Mouse (Mus musculus) midbrain, embryonic 11.5 days (tissue): ENCODE measurements around the gene 1110065P20Rik. TPM values are rescaled to one million over a fixed set of nuclear protein-coding genes. Genes with fewer than 3 reads are reported as not detected.
A peak's percentile ranks its signal among the peaks of the same experiment; 100 is the strongest.

Source experiments
- ATAC-seq: fragments of 200-750 bp; cut with Nextera tagmentation; 2 replicates; pipeline ENCODE4 v1.8.0; 2017; ENCODE audit warnings: moderate TSS enrichment, moderate library complexity; ENCODE audit not compliant: low FRiP score
- DNase-seq: peaks from one replicate; pipeline ENCODE4 v3.0.0; 2015; ENCODE audit warnings: low spot score; ENCODE audit errors: missing footprints
- H3K27ac ChIP-seq: fragments of 300-500 bp; sonication (generic); 2 replicates; pipeline ENCODE4 v1.5.1; 2014; ENCODE audit warnings: low read depth, low read length
- H3K27me3 ChIP-seq: fragments of 300-500 bp; sonication (generic); 2 replicates; pipeline ENCODE4 v1.6.1; 2014; ENCODE audit warnings: mild to moderate bottlenecking, low read length, moderate library complexity, mixed read lengths; ENCODE audit not compliant: control insufficient read depth, insufficient read depth
- H3K36me3 ChIP-seq: fragments of 300-500 bp; sonication (generic); 2 replicates; pipeline ENCODE4 v1.6.1; 2014; ENCODE audit warnings: mild to moderate bottlenecking, low read length, moderate library complexity, mixed read lengths; ENCODE audit not compliant: control insufficient read depth, insufficient read depth
- H3K4me1 ChIP-seq: fragments of 300-500 bp; sonication (generic); 2 replicates; pipeline ENCODE4 v1.6.1; 2014; ENCODE audit warnings: low read length; ENCODE audit not compliant: control insufficient read depth, insufficient read depth
- H3K4me2 ChIP-seq: fragments of 300-500 bp; sonication (generic); 2 replicates; pipeline ENCODE4 v1.6.1; 2014; ENCODE audit warnings: mild to moderate bottlenecking, moderate library complexity
- H3K4me3 ChIP-seq: fragments of 300-500 bp; sonication (generic); 2 replicates; pipeline ENCODE4 v1.5.1; 2014; ENCODE audit warnings: low read depth, low read length
- H3K9ac ChIP-seq: fragments of 300-500 bp; sonication (generic); 2 replicates; pipeline ENCODE4 v1.6.1; 2014; ENCODE audit warnings: low read length
- H3K9me3 ChIP-seq: fragments of 300-500 bp; sonication (generic); 2 replicates; pipeline ENCODE4 v1.6.1; 2016; ENCODE audit warnings: low read length; ENCODE audit not compliant: control insufficient read depth
- WGBS: fragments of 180-500 bp; shearing (Covaris S2); extraction: QIAGEN DNeasy Blood & Tissue Kit; methylation state at CpG from one replicate; pipeline ENCODE4 v1.1.7; 2014; 5-methylcytosine and 5-hydroxymethylcytosine counted together
- polyA plus RNA-seq: library from polyadenylated mRNA; unstranded; fragments of >200 nt; fragmentation: Nextera tagmentation; extraction: Ambion mirVana; gene quantifications from 2 replicates; pipeline ENCODE4 v1.2.1, GENCODE M21; 2014

Gene 1110065P20Rik
- polyA plus RNA-seq, 1 experiment from 2014 or later, result 60.0 TPM

GRCm38 (mm10) chr4:124808511-124808910 is 42.5 kb downstream of the 1110065P20Rik start:
- peaks cover 6% of the 10 kb centered on the region for H3K4me1 ChIP-seq
- DNase-seq, result no peak
- WGBS, result 93% methylated on average over 5 of the region's 5 CpGs
- H3K27ac ChIP-seq, result no peak overlapping the region
- H3K9me3 ChIP-seq, result no peaks in the 10 kb centered on the region
- H3K4me3 ChIP-seq, result no peak overlapping the region
- no peak for ATAC-seq
- no peak overlapping the region for H3K4me2 ChIP-seq
- H3K9ac ChIP-seq, result no peak overlapping the region
- no peaks in the 10 kb centered on the region for H3K27me3 ChIP-seq
- H3K36me3 ChIP-seq, result peaks cover 3% of the 10 kb centered on the region; the same call in 1 of the 2 replicates

DNA sequence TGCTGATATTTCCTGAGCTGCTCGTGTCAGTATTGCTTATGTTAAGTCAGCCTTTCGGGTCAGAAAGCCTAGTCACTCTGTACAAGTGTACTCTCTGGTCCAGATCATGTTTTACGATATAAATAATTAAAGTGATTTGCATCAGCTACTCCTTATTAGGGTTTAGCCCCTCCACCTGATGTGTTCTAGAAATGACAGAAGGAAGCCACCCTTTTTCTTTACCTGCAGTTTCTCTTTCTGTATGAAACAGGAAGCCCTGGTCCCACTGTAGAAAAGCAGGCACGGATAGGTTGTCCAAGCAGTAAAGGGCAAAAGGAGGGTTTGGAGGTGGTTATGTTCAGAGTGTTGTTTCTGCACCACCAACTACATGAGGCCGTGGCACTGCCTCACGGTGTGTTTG is 47.6 kb downstream of the 1110065P20Rik start:
- H3K27me3 ChIP-seq, result no peaks in the 10 kb centered on the region
- no peak overlapping the region for H3K27ac ChIP-seq
- H3K9me3 ChIP-seq, result no peaks in the 10 kb centered on the region
- ATAC-seq, result no peak
- WGBS, result 78% methylated on average over 6 of the region's 6 CpGs
- peak overlapping the region; percentile 98; the same call in 1 of the 2 replicates for H3K9ac ChIP-seq
- DNase-seq, result no peak
- peaks cover 3% of the 10 kb centered on the region; the same call in 1 of the 2 replicates for H3K36me3 ChIP-seq
- peaks cover 12% of the 10 kb centered on the region for H3K4me1 ChIP-seq
- H3K4me2 ChIP-seq, result peak overlapping the region; percentile 72
- H3K4me3 ChIP-seq, result peak overlapping the region; percentile 85

DNA sequence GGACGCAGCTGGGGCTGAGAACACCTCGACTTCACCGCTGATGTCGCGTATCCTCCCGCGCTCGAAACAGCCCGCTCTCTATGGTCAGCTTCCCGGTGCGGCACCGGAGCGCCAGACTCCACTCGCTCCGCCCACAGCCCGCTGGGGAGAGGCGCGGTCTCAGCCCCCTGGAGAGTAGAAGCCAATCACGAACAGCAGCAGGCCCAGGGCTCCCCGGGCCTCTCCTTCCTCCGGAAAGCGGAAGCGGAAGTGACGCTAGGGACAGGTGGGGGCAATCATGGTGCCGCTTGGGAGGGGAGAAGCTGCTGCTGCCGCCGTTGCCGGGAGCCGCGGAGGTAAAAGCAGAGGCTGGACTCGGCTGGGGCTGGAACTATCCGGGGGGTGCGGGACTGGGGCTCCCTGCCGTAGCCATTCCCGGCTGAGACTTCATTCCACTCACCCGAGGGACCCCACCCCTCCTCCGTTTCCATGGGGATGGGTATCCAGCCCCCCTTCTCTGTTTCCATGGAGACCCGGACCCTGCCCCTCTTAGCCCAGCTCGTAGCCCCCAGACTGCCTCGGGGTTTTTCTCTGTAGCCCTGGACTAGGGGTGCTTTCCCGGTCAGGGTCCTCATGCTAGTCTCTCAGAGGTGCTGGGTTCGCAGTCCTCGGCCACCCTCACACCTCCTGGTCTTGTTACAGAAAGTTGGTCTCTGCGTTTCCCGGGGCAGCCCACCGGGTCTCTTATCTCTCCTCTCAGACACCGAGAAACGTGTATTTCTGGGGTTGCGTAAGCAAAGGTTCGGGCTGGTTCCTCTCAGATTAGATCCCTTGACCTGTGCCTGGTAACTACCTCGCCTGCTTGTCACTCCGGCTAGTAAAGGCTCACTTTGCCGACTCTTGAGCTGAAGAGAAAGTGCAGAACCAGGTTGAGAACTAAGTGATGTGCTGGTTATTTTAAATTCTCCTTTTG is 48.4 kb downstream of the 1110065P20Rik start:
- 1% methylated on average over 48 of the region's 53 CpGs for WGBS

GRCm38 (mm10) chr4:124801552-124802308 is 49.3 kb downstream of the 1110065P20Rik start, which contains the start of gene Mtf1:
TSS of gene Mtf1 (plus strand) at chr4:124802104.
- peak within 1 kb of the TSS; percentile 72 for H3K4me2 ChIP-seq
- peak; percentile 75 for ATAC-seq
- WGBS, result 3% methylated on average over 21 of the region's 21 CpGs

More for the DNA sequence above, 48.4 kb downstream of the 1110065P20Rik start:
- no peaks in the 10 kb centered on the region for H3K27me3 ChIP-seq
- H3K27ac ChIP-seq, result peak overlapping the region; percentile 94
- DNase-seq, result peak; percentile 100
- H3K9me3 ChIP-seq, result no peaks in the 10 kb centered on the region
- H3K36me3 ChIP-seq, result peaks cover 3% of the 10 kb centered on the region; the same call in 1 of the 2 replicates
- H3K4me2 ChIP-seq, result peak overlapping the region; percentile 72
- H3K4me1 ChIP-seq, result peaks cover 12% of the 10 kb centered on the region
- peak overlapping the region; percentile 98 for H3K9ac ChIP-seq
- peak; percentile 99 for ATAC-seq
- H3K4me3 ChIP-seq, result peak overlapping the region; percentile 85

More at GRCm38 (mm10) chr4:124801552-124802308, 49.3 kb downstream of the 1110065P20Rik start, which contains the start of gene Mtf1:
- Histone ChIP-seq H3K36me3 (peaks cover 3% of the 10 kb centered on the region; the same call in 1 of the 2 replicates), H3K9me3 (no peaks in the 10 kb centered on the region), H3K27me3 (no peaks in the 10 kb centered on the region), H3K4me3 (peak within 1 kb of the TSS; percentile 85), H3K4me1 (peaks cover 12% of the 10 kb centered on the region), H3K27ac (peak within 1 kb of the TSS; percentile 94), H3K9ac (peak within 1 kb of the TSS; percentile 98)
- DNase-seq, result peak; percentile 98

Other genes starting within 250 kb of the 1110065P20Rik start
- gene 3100002H09Rik, start 240.4 kb downstream of the 1110065P20Rik start, polyA plus RNA-seq, result 0.16 TPM in 1 of 2 replicates, not detected in the other
- gene Pou3f1, start 194.4 kb downstream of the 1110065P20Rik start, polyA plus RNA-seq, result 19.2 and 20.5 TPM in 2 replicates
- gene Utp11, start 157.6 kb downstream of the 1110065P20Rik start, polyA plus RNA-seq, result 66.2 and 75.4 TPM in 2 replicates
- gene Fhl3, start 150.5 kb downstream of the 1110065P20Rik start, polyA plus RNA-seq, result 3.9 and 4.5 TPM in 2 replicates
- 221 and 236 TPM in 2 replicates for gene Sf3a3, start 136.4 kb downstream of the 1110065P20Rik start, polyA plus RNA-seq
- 24.6 and 28.2 TPM in 2 replicates for gene Inpp5b, start 109.3 kb downstream of the 1110065P20Rik start, polyA plus RNA-seq
- gene Mtf1, start 49.1 kb downstream of the 1110065P20Rik start, polyA plus RNA-seq, result 12.9 and 16.7 TPM in 2 replicates
- gene Yrdc, start 517 bp downstream of the 1110065P20Rik start, polyA plus RNA-seq, result 43.0 and 47.9 TPM in 2 replicates
- 10.2 and 11.5 TPM in 2 replicates for gene Maneal, start 11.0 kb upstream of the 1110065P20Rik start, polyA plus RNA-seq
- 4.6 and 4.7 TPM in 2 replicates for gene Epha10, start 29.7 kb upstream of the 1110065P20Rik start, polyA plus RNA-seq
- gene 9930104L06Rik, start 85.9 kb upstream of the 1110065P20Rik start, polyA plus RNA-seq, result 3.8 and 4.3 TPM in 2 replicates
- gene Cdca8, start 88.1 kb upstream of the 1110065P20Rik start, polyA plus RNA-seq, result 244 and 248 TPM in 2 replicates
- 9.0 and 11.9 TPM in 2 replicates for gene Rspo1, start 135.2 kb upstream of the 1110065P20Rik start, polyA plus RNA-seq
- 88.7 and 101 TPM in 2 replicates for gene Gnl2, start 165.4 kb upstream of the 1110065P20Rik start, polyA plus RNA-seq
- gene Dnali1, start 214.5 kb upstream of the 1110065P20Rik start, polyA plus RNA-seq, result 0.23 and 0.42 TPM in 2 replicates
- 38.0 and 41.0 TPM in 2 replicates for gene Snip1, start 215.5 kb upstream of the 1110065P20Rik start, polyA plus RNA-seq
- gene Meaf6, start 233.9 kb upstream of the 1110065P20Rik start, polyA plus RNA-seq, result 126 and 128 TPM in 2 replicates